In genomic region chr13:30085005-30085404, GRCm38 (mm10) we compare ENCODE assay signal across 8 mouse cellular contexts. TPM values are rescaled to one million over a fixed set of nuclear protein-coding genes. Genes with fewer than 3 reads are reported as not detected.
DNase-seq lines count a peak whose midpoint lies in the region; ATAC-seq lines count a peak whose summit lies in the region.

No protein-coding gene starts in this region.

- H3K27ac ChIP-seq in hindbrain, embryonic 15.5 days (replicated peaks): no peak overlapping the region

- peak; percentile 88 for ATAC-seq in hindbrain, embryonic 15.5 days (ENCODE audit: low FRiP score, low read depth)

- H3K36me3 ChIP-seq in hindbrain, embryonic 15.5 days: no peaks in the 10 kb centered on the region

- no peaks in the 10 kb centered on the region for H3K27me3 ChIP-seq in hindbrain, embryonic 15.5 days

- H3K9me3 ChIP-seq in hindbrain, embryonic 15.5 days: no peaks in the 10 kb centered on the region

- H3K9ac ChIP-seq in hindbrain, embryonic 15.5 days: no peak overlapping the region

- DNase-seq in R1 (ENCODE audit: low read depth, low spot score): peak; percentile 89
- peak; percentile 88 to 92 for DNase-seq in cerebellum, postnatal 36 days
- DNase-seq in frontal cortex, postnatal 36 days (ENCODE audit: low spot score in 2 of 2): peak; percentile 74 to 84
- peak; percentile 79 to 83 for DNase-seq in layer of hippocampus, postnatal 36 days
- peak; percentile 86 for DNase-seq in lung, postnatal 25 days (ENCODE audit: low spot score)
- peak; percentile 97 for DNase-seq in retina, embryonic 14.5 days (ENCODE audit: low spot score)
- peak; percentile 82 to 85 for DNase-seq in thymus, postnatal 36 days

- under 1% methylated on average over 10 of the region's 10 CpGs for WGBS in hindbrain, embryonic 15.5 days

- H3K4me1 ChIP-seq in hindbrain, embryonic 15.5 days (replicated peaks): no peaks in the 10 kb centered on the region

- H3K4me3 ChIP-seq in hindbrain, embryonic 15.5 days: no peak overlapping the region

- peak overlapping the region; percentile 40 for H3K4me2 ChIP-seq in hindbrain, embryonic 15.5 days

RNA-seq across cellular contexts. Expression of gene Mboat1, which starts 51.3 kb away (rescaled TPM):
- polyA plus RNA-seq in hindbrain, embryonic 15.5 days (2015; fragmentation: Nextera tagmentation; extraction: Ambion mirVana): 2.6 and 2.9 TPM in 2 replicates
- 1 to 10 TPM; 1.5 to 2.0 TPM for total RNA-seq in layer of hippocampus, postnatal 36 days (2021)
